Mouse (Mus musculus) adipose tissue, adult 10 weeks (tissue): Measurements from ENCODE around the gene Nppc. TPM values are rescaled to one million over a fixed set of nuclear protein-coding genes. Genes with fewer than 3 reads are reported as not detected.

ENCODE experiments used
- polyA plus RNA-seq: library from polyadenylated mRNA; stranded (reverse); fragments of 350-450 nt; fragmentation: Illumina TruSeq; extraction: RNeasy Lipid Tissue Mini Kit (QIAGEN cat#74804); gene quantifications from one replicate; pipeline ENCODE4 v1.2.3, GENCODE M21; 2014; ENCODE audit warnings: low read depth, low replicate concordance

Gene Nppc
- polyA plus RNA-seq = not detected

DNA sequence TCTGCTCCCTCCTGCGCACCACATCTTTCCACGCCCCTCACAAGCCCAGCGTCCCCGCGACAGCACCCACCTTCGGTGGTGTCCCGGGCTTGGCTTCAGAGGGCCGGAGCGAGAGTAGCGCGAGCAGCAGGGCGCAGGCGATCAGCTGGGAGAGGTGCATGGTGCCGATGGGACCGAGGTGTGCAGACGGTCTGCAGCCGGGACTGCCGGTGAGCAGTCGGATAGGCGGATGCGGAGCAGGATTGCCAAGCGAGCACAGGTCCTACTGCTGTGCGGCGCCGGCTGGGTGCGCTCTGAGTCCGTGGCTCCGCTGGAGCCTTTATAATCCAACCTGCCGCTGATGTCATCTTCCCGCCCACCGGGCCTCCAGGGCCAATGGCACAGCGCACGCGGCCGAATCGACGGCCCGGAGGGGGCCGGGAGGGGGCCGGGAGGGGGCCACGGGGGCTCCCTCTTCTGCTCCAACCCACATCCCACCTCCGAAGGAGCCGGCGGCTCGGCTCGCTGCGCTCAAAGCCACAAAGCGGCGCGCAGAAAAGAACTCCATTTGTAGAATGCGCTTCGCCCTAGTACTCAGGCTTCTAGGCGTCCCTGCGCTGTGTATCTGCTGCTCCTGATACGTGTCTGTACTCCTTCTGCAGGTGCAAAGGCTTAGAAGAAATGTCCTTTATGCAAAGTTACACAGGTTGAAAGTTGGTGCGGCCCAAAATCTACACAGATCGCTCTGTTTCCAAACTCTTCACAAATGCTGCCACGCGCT is at the start of gene Nppc:
TSS of gene Nppc (minus strand) at position 293 of the 760 bp plus-strand sequence.

GRCm38 (mm10) chr1:86703300-86703964 is 33.1 kb upstream of the Nppc start, which contains the start of gene Dis3l2:
Gene Dis3l2 (plus strand): TSS chr1:86703808.

Other genes with a start within 250 kb of the Nppc start
- gene Nmur1, start 244.3 kb downstream of the Nppc start, polyA plus RNA-seq = 0.35 TPM
- 2.1 TPM for gene Tex44, start 244.2 kb downstream of the Nppc start, polyA plus RNA-seq
- gene Ptma, start 143.8 kb downstream of the Nppc start, polyA plus RNA-seq = 967 TPM
- 22.8 TPM for gene Pde6d, start 87.9 kb downstream of the Nppc start, polyA plus RNA-seq
- 17.1 TPM for gene Cops7b, start 87.7 kb downstream of the Nppc start, polyA plus RNA-seq
- gene Dis3l2, start 33.2 kb upstream of the Nppc start, polyA plus RNA-seq = 10.9 TPM